Mouse (Mus musculus) urinary bladder, postnatal 0 days (tissue): ENCODE data around the gene Olfr561. TPM values are rescaled to one million over a fixed set of nuclear protein-coding genes. Genes with fewer than 3 reads are reported as not detected.

Source experiments
- polyA plus RNA-seq: library from polyadenylated mRNA; unstranded; fragments of >200 nt; fragmentation: Nextera tagmentation; extraction: Ambion mirVana; gene quantifications from 2 replicates; pipeline ENCODE4 v1.2.1, GENCODE M21; 2015

Olfr561 gene
- polyA plus RNA-seq: not detected in 2 replicates

DNA sequence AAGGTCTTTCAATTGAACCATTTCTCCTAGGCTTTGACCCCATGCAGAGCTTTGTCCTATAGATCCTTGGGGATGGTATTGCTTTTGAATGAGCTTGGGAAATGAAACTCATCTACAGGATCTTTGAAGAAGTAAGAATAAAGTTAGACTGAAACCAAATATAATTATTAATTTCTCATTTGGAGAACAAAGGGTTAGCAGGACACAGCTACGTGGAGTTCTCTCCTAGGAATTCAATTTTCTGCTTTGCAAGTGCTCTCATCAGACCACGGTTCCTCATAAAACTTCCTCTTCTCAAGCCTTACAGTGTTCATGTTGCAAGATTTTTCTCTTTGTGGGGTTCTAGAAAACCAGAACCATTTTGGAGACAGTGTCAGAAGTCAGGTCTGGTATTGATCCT lies at the start of gene Olfr561:
Gene Olfr561, plus strand, starts transcription at position 301 of the 400 bp plus-strand sequence.

DNA sequence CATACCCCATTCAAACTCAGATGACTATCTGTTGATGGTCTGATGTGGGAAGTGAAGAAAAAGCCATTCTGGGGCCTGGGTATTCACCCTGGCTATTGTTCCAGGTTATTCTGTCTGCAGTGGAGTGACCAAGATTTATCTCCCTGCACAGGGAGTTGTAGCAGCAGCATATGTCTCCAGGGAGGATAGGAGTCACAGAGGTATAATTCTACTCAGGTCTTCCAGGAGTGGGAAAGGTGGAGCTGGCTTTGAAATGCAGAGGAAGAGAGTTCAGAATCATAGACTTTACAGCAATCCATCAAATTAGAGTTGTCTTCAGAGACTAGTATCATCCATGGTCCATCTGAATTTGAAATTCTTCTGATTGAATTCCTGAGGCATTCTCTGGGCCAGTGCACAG lies 43.6 kb upstream of the Olfr561 start, which contains the start of gene Olfr559:
Gene Olfr559, minus strand, starts transcription at position 101 of the 400 bp plus-strand sequence.

DNA sequence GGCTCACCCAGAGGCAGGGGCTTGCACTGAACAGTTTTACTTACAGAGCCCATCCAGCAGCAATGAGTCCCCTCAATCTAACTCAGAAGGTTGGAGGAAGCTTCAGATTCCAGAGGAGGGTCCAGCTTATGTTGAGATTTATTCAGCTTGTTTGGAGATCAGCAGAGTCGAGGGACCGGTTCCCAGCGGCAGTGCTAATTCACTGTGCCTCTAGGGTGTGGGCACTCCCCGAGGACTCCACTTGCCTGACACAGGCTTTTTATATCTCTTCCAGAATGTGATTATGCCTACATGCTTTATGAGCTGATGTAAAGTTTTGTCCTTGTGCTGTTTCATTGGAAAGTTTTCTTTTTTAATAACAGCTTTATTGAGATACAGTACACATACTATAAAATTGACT lies 11.8 kb upstream of the Olfr561 start, which contains the start of the genes Olfr560 and Olfr78:
Gene Olfr560, minus strand, starts transcription at position 101 of the 400 bp plus-strand sequence.
Gene Olfr78, minus strand, starts transcription at position 206 of the 400 bp plus-strand sequence.

DNA sequence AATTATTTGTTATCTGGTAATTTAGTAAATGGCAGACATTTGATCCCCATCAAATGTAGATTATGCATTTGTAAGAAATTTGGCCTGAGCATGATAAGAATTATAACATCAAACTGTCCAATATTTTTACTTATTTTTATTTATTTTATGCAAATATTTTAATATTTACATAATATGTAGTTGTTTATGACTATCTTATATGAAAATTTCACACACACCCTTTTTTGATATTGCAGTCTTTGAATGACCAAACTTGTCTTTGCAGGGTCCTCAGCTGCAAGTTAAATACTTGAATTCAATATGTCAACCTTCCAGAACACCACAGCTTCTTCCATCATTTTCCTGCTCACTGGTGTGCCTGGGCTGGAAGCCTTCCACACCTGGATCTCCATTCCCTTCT lies 32.2 kb downstream of the Olfr561 start, which contains the start of gene Olfr564:
Gene Olfr564, plus strand, starts transcription at position 301 of the 400 bp plus-strand sequence.

Other genes starting within 250 kb of the Olfr561 start
- not detected in 2 replicates for gene Olfr547, start 236.5 kb upstream of the Olfr561 start, polyA plus RNA-seq
- not detected in 2 replicates for gene Olfr548-ps1, start 230.3 kb upstream of the Olfr561 start, polyA plus RNA-seq
- not detected in 2 replicates for gene Olfr549, start 221.4 kb upstream of the Olfr561 start, polyA plus RNA-seq
- 0.45 and 0.80 TPM in 2 replicates for gene Trim21, start 205.7 kb upstream of the Olfr561 start, polyA plus RNA-seq
- gene Olfr550, start 199.8 kb upstream of the Olfr561 start, polyA plus RNA-seq: not detected in 2 replicates
- not detected in 2 replicates for gene Olfr551, start 179.3 kb upstream of the Olfr561 start, polyA plus RNA-seq
- gene Olfr552, start 173.5 kb upstream of the Olfr561 start, polyA plus RNA-seq: not detected in 2 replicates
- gene Olfr553, start 153.0 kb upstream of the Olfr561 start, polyA plus RNA-seq: not detected in 2 replicates
- gene Olfr554, start 132.8 kb upstream of the Olfr561 start, polyA plus RNA-seq: not detected in 2 replicates
- gene Olfr555, start 112.4 kb upstream of the Olfr561 start, polyA plus RNA-seq: not detected in 2 replicates
- gene Olfr556, start 106.3 kb upstream of the Olfr561 start, polyA plus RNA-seq: not detected in 2 replicates
- 17.6 and 21.1 TPM in 2 replicates for gene Trim68, start 83.9 kb upstream of the Olfr561 start, polyA plus RNA-seq
- not detected in 2 replicates for gene Olfr557, start 75.3 kb upstream of the Olfr561 start, polyA plus RNA-seq
- 0.28 and 0.49 TPM in 2 replicates for gene Olfr558, start 69.0 kb upstream of the Olfr561 start, polyA plus RNA-seq
- not detected in 2 replicates for gene Olfr33, start 52.2 kb upstream of the Olfr561 start, polyA plus RNA-seq
- not detected in 2 replicates for gene Olfr559, start 43.7 kb upstream of the Olfr561 start, polyA plus RNA-seq
- gene Olfr560, start 11.9 kb upstream of the Olfr561 start, polyA plus RNA-seq: 0.11 TPM in 1 of 2 replicates, not detected in the other
- 5.3 and 6.3 TPM in 2 replicates for gene Olfr78, start 11.8 kb upstream of the Olfr561 start, polyA plus RNA-seq
- gene Olfr564, start 32.3 kb downstream of the Olfr561 start, polyA plus RNA-seq: not detected in 2 replicates
- not detected in 2 replicates for gene Olfr566, start 87.5 kb downstream of the Olfr561 start, polyA plus RNA-seq
- not detected in 2 replicates for gene Olfr568, start 105.9 kb downstream of the Olfr561 start, polyA plus RNA-seq
- gene Olfr569, start 119.7 kb downstream of the Olfr561 start, polyA plus RNA-seq: not detected in 2 replicates
- not detected in 2 replicates for gene Olfr570, start 123.4 kb downstream of the Olfr561 start, polyA plus RNA-seq
- not detected in 2 replicates for gene Olfr571, start 146.3 kb downstream of the Olfr561 start, polyA plus RNA-seq
- gene Olfr572, start 153.2 kb downstream of the Olfr561 start, polyA plus RNA-seq: not detected in 2 replicates
- gene Olfr573-ps1, start 171.4 kb downstream of the Olfr561 start, polyA plus RNA-seq: not detected in 2 replicates
- not detected in 2 replicates for gene Olfr574, start 177.2 kb downstream of the Olfr561 start, polyA plus RNA-seq
- not detected in 2 replicates for gene Olfr575, start 187.6 kb downstream of the Olfr561 start, polyA plus RNA-seq
- not detected in 2 replicates for gene Olfr576, start 191.4 kb downstream of the Olfr561 start, polyA plus RNA-seq
- not detected in 2 replicates for gene Olfr577, start 204.7 kb downstream of the Olfr561 start, polyA plus RNA-seq
- not detected in 2 replicates for gene Olfr578, start 218.1 kb downstream of the Olfr561 start, polyA plus RNA-seq